Mouse (Mus musculus): ENCODE measurements around the gene Ppp1r37.
A peak's percentile ranks its signal among the peaks of the same experiment; 100 is the strongest.

Gene Ppp1r37

DNA sequence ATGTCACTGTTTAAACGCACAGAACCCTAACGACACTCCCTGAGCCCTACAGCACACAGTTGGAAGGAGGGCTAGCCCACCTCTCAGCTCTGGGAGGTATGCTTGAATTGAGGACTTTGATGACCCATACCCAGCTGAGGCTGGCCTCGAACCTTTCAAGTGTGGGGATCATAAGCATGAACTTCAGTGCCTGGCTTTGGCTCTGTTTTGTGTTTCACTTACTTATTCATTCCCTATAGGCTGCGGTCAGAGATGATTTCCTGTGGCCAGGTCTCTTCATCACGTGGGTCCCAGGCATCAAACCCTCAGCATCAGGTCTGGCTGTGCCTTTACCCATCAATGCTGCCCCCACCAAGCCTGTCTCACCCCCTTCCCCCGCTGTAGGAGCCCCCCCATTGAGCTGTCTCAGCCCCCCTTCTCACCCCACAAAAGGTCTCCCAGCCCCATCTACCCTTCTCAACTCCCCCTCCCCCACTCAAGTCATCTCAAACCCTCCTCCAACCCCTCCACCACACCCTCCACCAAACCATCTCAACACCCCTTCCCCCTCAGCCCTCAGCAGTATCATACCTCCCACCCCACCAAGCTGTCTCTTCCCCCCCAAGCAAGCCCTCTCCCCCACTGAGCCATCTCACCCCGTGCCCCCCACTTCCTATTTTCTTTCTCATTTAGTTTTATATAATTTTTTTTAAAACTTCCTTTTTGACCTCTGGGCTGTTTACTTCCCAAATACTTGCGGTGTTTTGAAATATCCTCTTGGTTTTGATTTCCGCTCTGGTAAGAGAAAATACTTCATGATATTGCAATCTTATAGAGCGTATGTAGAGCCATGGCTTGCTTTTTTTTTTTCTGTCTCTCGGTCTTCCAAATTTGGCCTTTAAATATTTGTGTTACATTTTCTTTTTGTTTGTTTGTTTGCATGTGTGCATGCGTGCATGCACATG is 62.2 kb downstream of the Ppp1r37 start:
- no peak for DNase-seq

DNA sequence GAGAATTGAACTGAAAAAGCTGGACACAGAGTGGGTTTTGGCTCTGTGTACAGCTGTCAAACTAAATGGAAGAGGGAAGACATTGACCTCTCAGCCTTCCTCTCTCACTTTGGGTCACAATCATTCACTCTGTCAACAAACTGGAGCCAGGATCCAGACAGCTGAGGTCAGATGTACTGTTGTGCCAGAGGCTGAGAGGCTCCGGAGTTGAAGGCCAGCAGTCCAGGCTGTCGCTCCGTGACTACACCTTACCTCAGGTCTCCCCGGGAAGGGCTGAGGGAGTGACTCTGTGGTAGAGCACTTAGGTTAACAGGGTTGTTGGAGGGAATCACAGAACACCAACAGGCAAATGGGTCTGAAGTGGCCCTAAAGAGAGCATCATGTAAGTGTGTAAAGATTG is 64.5 kb downstream of the Ppp1r37 start:
- no peak for DNase-seq

GRCm38 (mm10) chr7:19496214-19496555 is 66.7 kb downstream of the Ppp1r37 start:
- no peak for DNase-seq

DNA sequence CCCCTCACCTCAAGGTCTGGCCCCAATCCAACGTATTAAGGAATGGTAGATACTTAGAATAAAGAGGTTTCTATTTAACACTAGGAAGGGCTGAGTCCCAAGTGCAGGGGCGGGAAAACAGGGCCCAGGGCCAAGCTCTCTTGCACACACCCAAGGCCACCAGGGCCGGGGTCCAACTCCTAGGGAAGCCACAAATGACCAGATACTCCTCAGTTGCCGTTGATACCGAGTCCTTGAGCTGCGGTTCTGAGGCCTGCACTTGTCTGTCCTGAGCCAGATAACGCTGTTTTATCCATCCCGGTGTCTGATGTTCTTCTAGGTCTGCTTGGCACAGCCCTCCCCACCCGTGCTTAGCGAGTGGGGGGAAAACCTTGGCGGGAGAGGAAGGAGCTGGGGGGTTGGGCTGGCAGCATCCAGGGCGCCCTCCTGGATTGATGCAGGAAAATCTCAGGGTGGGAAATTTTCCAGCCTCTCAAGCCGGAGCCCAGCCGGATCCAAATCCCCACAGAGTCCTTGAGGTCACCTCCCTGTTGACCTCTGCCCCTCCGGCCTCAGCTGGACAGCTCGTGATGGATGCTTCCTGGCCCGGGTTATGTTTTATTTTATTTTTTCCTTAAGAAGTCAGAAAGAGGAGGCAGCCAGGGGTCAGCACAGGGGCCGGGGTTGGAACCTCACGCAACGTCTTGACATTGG is 67.2 kb downstream of the Ppp1r37 start:
- DNase-seq = no peak

GRCm38 (mm10) chr7:19494751-19495474 is 68.0 kb downstream of the Ppp1r37 start:
- no peak for DNase-seq

- DNase-seq = peak; percentile 59 to 65
Observed at GRCm38 (mm10) chr7:19491731-19492130, 71.1 kb downstream of the Ppp1r37 start.

- no peak for DNase-seq
Observed at GRCm38 (mm10) chr7:19489525-19489924, 73.4 kb downstream of the Ppp1r37 start.

DNA sequence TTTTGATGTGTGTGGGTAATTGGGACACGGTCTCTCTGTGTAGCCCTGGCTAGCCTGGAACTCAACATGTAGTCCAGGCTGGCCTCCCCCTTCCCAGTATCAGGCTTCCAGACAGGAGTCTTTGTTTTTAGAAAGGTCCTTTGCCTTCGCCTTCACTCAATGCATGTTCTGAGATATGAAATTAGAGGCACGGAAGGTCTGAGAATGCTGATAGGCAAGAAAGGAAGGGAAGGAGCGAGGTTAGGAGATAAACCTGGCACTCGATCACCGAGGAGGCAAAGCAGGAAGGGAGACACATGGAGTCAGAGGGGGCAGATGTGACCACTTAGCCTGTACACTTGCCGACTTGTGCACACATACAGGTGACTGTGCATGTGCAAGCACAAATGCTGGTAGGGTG is 76.3 kb downstream of the Ppp1r37 start:
- no peak for DNase-seq

GRCm38 (mm10) chr7:19485488-19485887 is 77.4 kb downstream of the Ppp1r37 start:
- DNase-seq = no peak

- no peak for DNase-seq
Observed at GRCm38 (mm10) chr7:19483281-19483680, 79.6 kb downstream of the Ppp1r37 start.

Measured in cerebellum, postnatal 10 days (tissue).